Mouse (Mus musculus) kidney, postnatal 14 days (tissue): ENCODE data around the gene Gmeb2.

Experiments used
- DNase-seq: peaks from one replicate; pipeline ENCODE4 v3.0.0; 2022; ENCODE audit warnings: mixed read lengths

Gene Gmeb2

DNA sequence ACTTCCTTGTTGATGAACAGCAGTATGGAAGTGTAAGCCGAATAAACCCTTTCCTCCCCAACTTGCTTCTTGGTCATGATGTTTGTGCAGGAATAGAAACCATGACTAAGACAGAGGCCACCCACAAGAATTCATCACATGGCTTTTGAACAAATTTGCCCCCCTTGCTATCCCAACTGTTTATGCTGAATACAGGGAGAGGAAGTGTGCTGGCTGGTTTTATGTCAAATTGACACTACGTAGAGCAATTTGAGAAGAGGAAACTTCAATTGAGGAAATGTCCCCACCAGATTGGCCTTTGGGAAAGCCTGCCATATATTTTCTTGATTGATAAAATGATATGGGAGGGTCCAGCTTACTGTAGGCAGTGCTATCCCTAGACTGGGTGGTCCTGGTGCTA is 14.0 kb downstream of the Gmeb2 start:
- no peak for DNase-seq

DNA sequence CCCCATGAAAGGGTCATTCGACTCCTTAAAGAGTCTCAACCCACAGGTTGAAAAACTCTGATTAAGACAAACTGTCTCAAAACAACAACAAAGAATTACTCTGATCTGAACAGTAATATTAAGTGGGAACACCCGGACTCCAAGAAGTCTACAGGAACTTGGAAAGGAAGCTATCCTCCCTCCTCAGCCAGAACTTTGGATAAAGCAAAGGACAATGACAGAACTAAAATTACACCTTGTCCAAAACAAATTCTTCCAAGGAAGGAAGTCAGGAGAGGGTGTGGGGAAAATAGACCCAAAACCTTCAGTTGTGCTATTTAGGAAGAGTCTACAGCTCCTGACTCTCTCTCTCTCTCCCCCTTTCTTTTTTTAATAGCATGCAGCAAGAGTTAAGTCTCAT is 15.7 kb downstream of the Gmeb2 start:
- peak; percentile 22 for DNase-seq

DNA sequence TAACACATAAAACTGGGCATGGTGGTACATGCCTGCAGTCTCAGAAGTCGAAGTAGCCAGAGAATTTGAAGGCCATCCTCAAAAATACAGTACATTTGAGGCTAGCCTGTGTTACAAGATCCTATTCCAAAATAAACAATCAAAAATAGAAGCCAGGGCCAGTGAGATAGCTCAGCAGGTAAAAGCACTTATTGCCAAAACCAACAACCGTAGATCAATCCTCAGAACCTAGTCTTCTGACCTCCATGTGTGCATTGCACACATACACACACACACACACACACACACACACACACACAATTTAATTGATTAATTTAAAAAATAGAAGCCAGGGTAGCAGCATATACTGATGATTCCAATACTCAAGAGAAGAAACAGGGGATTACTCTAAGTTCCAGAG is 21.0 kb downstream of the Gmeb2 start:
- DNase-seq: no peak

DNA sequence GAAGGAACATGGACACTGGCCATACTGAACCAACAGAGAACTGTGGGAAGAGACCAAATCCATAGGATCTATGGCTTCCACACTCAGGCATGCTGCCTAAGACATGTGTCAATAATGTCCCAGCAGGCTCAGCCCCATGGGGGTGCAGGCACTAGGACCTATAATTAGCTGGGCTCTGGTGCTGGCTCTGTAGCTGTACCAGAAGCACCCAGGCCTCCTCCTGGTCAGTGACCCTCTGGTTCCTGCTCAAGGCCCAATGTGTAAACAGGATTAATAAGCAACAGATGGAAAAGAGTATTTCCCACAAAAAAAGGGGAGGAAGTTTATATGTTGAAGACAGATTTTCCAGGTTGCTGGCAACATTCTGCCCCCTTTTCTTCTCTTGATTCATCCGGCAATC is 34.6 kb downstream of the Gmeb2 start:
- DNase-seq: no peak

DNA sequence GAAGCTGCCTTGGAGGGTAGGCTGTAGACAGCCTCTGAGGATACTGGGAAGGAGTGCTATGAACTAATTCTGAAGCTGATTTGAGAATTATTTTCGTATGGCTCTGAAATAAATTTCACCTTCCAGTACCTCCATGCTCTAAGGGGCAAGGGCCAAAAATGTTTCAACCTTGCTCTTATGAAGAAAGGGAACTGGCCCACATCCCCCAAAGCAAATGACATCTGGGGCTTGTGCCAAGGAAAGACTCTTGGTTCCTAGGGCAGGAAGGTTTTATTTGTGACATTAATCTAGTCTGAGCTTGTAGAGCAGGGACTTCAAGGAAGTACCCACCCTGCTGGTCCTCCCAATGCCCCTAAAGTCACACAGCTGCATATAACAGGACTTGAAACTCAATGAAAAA is 36.0 kb downstream of the Gmeb2 start:
- no peak for DNase-seq

DNA sequence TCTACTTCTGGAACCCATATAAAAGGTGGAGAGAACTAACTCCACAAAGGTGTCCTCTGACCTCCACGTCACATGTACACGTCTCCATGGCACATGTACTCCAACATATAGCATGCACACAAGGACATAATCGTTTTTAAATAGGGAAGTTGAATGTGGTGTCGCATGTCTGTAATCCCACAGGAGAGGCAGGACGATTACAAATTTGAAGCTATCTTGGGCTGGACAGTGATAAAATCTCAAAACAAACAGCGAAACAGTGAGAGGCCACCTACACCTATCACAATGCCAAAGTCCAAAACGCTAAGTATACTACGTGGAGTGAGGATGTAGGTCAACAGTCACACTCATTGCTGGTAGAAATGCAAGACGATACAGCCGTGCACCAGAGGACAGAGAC is 38.6 kb downstream of the Gmeb2 start:
- DNase-seq: no peak

DNA sequence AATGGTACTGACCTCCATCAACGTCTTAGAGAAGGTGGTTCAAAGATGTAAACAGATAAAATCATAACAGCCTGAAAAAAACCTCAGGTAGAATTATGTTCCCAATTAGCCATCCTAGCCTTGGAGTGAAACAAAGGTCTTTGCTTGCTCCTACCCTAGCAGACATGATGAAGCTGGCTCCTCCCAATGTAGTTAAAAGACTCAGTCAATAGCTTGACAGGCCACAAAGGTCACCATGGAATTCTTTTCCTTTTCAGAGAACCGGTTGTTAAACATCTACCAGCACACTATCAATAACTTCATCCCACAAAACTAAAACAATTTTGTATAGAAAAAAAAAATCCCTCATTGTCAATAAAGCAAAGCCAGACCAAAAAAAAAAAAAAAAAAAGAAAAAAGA is 42.8 kb downstream of the Gmeb2 start:
- DNase-seq: no peak

DNA sequence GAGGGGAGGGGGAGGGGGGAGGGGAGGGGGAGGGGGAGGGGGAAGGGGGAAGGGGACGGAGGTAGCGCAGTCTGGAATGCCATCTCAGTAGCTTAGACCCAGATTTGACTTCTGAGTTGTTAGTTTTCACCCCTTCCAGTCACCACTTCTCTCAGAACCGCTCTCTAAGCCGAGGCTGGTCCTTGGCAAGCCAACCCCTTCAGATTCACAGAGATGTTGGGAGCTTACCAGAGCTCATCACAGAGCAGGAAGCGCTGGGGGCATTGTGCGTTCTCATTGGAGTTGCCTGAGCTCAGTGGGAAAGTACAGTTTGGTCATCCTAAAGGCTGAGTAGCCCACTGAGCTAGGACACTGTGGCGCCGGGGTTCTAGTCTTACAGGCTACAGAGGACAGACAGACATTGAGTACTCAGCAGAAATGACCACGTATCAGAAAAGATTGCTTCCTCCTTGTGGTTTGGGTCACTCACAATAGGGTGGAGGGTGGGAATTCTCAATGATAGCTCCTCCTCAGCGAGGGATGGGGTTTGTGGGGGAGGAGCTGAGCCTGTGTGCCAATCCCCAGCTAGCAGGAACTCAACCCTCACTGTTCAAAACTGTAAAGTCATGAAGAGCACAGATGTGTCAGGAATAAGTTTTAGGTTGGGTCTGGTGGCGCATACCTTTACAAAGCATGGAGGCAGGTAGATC is 44.0 kb downstream of the Gmeb2 start:
- peak; percentile 36 for DNase-seq

DNA sequence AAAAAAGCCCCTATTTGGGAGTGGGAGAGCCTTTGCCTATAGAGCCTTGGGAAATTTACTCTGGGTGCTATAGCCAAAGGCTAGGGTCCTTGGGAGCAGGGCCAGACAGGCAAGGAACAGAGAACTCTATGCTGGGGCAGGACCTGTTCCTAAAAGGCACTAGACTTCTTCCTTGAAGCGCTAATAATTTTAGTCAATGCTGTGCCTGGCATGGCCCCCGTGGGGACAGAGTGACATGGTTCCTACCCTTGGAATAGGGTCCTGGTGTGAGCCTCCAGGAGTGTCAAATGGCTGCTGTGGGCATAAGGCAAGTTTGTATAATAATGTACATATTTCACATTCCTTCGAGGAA is 45.5 kb downstream of the Gmeb2 start:
- no peak for DNase-seq

DNA sequence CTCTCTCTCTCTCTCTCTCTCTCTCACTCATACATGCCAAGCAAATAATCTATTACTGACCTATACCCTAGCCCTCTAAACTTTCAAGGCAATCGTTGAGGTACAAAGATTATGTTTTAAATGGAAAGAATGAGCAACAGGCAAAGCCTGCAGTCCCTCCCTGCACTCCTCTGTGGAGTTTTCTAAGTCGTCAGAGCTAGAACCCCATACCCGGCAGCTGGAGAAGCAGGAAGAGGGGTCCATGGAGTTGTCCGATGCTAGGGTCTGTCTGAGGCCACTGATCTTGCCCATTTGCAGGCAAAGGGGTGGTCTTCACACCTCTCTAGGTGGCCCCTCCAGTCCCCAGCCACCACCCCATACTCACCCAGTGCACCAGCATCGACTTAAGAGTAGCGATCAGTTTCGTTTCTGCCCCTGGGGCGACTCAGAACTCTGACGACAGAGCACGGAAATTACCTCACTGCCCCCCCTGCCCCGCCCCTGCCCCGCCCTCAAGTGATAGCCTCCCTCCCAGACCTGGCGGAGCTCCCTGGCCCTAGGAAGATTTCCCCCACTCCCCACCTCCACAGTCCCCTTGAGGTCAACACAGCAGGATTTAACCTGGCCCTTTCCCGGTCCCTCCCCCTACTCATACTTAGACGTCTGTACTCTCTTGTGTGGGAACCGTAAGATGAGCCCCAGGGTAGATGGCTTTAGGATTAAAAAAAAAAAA is 46.1 kb downstream of the Gmeb2 start, which contains the start of gene Helz2:
Gene Helz2, minus strand, starts transcription at position 426 of the 712 bp plus-strand sequence.
- DNase-seq: peak; percentile 71

DNA sequence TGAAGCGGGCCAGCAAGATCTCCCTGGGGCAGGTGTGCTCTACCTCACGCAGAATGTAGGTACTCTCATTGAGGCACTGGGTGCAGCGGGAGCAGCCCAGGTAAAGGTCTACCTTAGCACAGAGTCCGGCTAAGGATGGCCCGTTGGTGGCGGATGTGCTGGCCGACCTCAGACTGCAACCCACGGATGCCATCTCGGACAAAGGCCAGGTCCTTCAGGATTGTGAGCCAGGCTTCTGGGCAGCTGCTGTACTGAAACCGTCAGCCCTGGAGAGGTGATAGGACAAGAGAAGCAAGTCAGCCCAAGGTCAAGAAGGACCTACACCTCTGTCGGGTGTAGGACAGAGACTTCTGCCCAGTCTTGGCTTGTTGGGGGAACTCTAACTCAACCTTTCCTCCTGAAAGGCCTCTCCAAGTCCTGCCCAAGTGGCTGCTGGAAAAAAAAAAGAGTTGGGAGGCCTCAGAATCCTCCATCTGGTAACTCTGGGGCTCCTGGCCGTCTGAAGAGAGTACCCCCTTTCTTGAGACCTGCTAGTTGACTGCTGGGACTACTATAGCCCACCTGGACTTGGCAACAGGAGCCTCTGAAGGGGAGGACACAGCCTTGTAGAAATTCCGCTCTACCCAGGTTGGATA is 46.9 kb downstream of the Gmeb2 start:
- no peak for DNase-seq

DNA sequence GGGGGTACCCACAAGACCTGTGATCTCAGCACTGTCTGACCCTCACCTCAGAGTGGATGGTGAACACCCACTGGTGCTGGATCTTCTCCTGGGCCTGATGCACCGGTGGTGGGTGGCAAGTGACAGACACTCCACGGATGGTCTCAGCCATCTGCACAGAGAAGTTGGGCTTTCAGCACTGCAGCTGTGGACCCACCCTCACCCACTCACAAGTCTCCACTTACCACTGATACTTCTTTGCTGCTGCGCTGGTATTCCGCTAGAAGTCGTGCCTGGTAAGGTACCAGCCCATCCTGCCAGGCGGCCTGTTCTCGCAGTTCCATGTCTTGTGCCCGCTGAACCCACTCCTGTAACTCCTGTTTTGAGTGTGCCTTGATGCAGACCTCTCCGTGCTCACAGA is 48.6 kb downstream of the Gmeb2 start:
- DNase-seq: no peak

DNA sequence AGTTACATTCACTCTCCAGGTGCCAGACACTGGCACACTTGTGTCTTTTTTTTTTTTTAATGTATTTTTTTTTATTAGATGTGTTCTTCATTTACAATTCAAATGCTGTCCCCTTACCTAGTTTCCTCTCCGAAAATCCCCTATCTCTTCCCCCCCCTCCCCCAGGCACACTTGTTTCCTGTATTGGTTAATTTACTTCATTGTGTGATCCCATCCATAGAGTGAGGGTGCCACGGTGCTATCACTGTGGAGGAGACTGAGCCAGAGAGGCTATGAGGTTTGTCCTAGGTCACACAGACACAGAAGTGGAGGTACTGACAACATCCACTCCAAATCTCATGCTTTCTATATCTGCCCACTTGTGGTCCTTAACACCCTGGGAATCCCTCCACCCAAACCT is 49.0 kb downstream of the Gmeb2 start:
- DNase-seq: no peak

DNA sequence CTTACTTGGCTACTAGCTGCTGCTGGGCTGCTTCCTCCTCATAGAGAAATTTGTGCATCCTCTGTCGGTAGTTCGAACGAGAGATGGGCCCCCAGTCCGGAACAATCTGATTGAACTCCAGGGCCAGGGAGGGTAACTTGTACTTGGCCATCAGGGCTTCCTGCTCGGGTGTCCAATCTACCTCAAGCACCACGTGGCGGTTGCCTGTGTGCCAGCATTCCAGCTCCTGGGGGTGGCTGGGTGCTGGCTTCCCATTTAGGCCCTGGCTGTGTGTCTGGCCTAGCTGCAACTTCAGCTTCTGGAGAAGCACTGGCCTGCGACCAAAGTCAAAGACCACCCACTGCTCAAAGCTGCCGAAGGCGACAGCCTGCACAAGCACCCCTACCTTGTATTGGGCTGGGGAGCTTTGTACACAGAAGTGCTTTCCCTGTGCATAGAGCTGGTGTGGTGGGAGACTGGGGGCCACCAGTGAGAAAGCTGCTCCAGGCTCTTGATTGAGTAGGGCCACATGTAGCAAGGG is 49.7 kb downstream of the Gmeb2 start:
- no peak for DNase-seq

DNA sequence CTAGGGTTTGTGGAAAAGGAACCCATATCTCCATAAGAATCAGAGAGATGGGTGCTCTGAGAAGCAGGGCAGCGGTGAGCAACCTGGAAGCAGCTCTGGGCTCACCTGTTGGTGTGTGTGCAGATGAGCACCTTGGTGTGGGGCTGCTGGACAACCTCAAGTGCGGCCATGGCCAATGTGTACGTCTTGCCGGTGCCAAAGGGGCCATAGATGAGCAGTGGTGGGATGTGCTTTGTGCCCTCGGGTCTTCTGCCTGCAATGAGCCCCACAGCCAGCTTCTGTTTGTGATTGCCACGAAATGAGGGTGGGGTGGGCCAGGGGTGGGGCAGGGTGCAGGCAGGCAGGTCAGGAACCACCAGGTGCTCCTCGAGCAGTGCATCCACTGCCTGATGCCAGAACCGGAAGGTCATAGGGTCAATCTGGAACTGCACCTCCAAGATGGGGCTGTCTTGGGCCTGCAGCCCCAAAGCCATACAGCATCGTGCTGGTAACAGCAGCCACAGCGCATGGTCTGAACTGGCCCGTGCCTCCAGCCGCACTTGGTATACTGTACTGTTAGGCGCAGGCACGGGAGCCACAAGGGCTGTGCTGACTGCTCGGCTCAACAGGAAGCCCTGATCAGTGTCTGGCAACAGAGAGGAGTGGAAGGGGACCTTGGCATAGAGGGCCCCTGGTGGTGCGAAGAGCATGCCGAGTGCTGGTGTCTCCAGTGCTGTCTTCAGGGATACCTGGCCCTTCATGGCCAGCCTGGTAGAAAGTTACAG is 50.4 kb downstream of the Gmeb2 start:
- no peak for DNase-seq

DNA sequence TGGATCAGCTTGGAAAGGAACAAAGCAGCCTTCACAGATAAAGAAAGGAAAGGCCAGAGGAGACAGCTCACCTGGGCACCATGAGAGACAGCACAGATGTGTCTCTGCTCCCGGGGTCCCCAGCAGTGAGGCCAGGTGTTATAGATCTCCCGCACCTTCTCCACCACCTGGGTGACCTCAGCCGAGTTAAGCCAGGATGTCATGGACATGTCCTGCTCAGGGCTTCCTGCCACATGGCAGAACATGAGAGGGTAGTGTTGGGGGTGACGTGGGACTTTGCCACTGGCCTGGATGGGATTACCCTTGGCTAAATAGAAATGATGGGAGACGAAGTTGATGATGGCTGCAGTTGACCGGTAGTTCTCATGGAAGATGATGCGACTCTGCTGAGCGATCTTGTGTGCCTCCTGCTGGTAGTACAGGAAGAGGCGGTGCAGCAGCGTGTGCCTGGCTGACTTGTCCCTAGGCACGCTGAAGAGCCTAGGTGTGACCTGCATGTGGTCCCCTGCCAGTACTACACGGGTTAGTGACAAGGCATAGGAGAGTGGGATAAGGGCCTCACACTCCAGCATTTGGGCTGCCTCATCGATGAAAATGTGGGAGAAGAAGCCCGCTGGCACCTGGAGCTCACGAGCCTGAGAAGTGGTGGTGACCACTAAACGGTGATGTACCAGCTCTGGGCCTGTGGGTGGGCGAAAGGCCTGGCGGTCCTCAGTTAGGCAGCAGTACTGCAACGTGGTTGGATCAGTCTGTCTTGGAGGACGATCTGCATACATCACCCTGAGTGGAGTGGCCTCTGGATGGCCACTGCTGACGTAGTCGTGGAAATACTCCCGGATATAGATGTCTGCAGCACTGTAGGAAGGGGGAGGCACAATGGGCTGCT is 51.9 kb downstream of the Gmeb2 start:
- no peak for DNase-seq

DNA sequence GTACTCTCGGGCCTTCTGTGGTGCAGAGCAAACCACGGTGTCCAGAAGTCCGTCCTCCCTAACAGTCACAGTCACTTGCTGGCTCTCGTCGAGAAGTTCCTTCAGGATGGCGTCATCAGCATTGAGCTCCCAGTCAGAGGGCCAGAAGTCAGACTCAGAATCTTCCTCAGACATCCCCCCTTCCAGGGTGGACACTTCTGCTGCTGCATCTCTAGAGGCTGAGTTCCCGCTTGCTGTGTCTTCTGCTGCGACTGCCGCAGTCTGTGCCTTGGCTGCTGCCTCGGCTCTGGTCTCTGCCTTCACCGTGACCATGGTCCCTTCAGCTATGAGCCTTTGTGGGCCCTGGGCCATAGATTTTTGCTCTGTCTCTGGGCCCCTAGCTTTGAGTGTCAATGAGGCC is 53.2 kb downstream of the Gmeb2 start:
- no peak for DNase-seq

DNA sequence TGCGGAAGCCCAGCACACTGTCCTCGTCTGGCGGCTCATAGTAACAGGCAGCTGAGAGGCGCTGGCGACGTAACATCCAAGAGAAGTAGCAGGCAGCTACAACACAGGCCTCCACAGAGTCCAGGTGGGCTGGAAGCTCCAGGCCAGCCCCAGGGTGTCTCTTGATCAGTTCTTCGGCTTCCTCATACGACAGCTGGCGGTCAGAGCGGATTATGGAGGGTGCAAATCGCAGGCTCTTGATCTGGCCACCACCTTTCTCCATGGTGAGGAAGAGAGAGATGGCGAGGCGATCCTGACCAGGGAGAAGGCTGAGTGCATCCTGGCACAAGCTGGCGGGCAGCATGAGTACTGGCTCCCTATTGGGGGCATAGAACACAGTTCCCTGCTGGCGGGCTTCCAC is 54.4 kb downstream of the Gmeb2 start:
- no peak for DNase-seq

DNA sequence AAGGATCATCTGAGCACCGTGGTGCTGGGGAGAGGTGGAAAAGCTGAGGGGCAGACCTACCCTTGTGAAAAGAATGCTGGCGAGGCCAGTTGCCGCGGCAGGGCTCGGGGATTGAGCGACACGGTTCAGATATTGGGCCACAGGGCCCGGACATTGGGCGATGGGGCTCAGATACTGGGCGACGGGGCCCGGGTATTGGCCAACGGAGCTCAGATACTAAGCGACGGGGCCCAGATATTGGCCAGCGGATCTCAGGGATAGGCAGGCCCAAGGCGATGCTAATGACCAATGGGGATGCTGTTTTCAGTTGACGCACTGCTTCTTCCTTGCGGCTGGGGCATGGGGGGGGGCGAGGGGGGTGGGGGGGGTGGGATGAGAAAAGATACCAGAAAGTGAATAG is 56.7 kb downstream of the Gmeb2 start:
- DNase-seq: no peak

DNA sequence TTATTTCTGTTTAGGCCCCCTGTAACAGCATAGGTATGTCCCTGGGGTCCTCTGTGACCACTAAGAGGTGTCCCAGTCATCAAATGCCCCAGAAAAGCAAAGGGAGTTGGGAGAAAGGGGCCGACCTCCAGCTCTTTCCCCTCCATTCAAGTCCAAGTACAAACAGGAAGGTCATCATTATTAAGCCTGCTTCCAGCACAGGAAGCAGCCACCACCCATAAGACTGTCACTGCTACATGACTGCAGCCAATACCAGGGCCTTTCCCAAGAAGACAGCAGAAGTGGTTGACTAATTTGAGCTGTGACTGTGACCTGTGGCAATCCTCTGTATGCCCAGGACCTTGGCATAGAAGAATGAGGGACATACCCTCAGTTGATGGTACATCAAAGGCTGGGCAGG is 59.5 kb downstream of the Gmeb2 start:
- DNase-seq: peak; percentile 19

DNA sequence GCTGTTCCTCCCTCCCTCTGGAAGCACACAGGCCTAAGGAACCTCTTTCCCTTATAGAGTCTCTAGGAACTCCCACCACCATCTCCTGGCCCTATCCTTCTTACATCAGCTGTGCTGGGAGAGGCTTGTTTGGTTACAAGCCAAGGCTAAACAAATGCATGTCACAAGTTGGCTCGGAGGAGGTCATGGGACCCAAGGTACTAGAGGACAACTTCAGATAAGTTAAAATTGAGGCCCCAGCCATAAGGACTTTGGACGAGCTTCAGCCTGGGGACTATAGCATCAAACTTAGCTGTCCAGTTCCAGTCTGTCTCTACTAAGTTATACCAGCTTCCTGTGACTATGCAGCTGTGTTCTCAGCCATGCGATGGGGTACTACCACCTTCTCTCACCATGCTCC is 60.7 kb downstream of the Gmeb2 start:
- no peak for DNase-seq

DNA sequence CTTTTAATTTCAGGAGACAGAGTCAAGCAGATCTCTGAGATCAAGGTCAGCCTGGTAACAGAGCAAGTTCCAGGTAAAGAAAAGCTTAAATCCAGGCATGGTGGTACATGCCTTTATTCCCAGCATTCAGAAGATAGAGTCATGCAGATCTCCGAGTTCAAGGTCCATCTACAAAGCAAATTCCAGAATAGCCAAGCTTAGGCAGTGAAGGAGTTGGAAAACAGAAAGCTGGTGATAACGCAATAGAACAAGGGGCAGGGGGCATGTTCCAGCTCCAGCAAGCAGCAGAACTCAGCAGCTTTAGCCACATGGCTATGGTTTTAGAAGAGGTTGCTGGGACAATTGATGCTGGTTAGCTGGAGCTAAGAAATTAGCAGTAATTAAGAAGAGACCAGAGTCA is 62.8 kb downstream of the Gmeb2 start:
- no peak for DNase-seq
